Mouse (Mus musculus) liver, embryonic 14.5 days (tissue): Measurements from ENCODE around the gene Ddx55. TPM values are rescaled to one million over a fixed set of nuclear protein-coding genes. Genes with fewer than 3 reads are reported as not detected.
A peak's percentile ranks its signal among the peaks of the same experiment; 100 is the strongest.

Source experiments
- ATAC-seq: fragments of 200-750 bp; cut with Nextera tagmentation; 2 replicates; pipeline ENCODE4 v1.8.0; 2017; ENCODE audit warnings: moderate number of reproducible peaks, mild to moderate bottlenecking, moderate library complexity; ENCODE audit not compliant: insufficient read depth
- DNase-seq, 3 experiments: peaks; one replicate each; pipeline ENCODE4 v3.0.0-alpha.2; 2012 to 2013; ENCODE audit warnings: low read depth in 3 of 3, low spot score in 3 of 3
- H3K27ac ChIP-seq: fragments of 300-500 bp; sonication (generic); 2 replicates; pipeline ENCODE4 v1.5.1; 2014; ENCODE audit warnings: moderate library complexity, mild to moderate bottlenecking, control low read depth, inconsistent platforms
- H3K27me3 ChIP-seq: fragments of 300-500 bp; sonication (generic); 2 replicates; pipeline ENCODE4 v1.6.1; 2014; ENCODE audit warnings: mild to moderate bottlenecking, low read length, moderate library complexity; ENCODE audit not compliant: control insufficient read depth, insufficient read depth
- H3K36me3 ChIP-seq: fragments of 300-500 bp; sonication (generic); replicated peaks from 2 replicates; pipeline ENCODE4 v1.6.1; 2014; ENCODE audit warnings: low read depth; ENCODE audit not compliant: control insufficient read depth, insufficient read depth
- H3K4me1 ChIP-seq, 2 experiments: fragments of 200-500 bp in 1 of 2; fragments of 300-500 bp in 1 of 2; sonication (generic) in 1 of 2; replicated peaks; 2 replicates each; pipeline ENCODE4 v1.6.1; 2012 to 2014; ENCODE audit warnings: antibody characterized with exemption in 1 of 2, inconsistent platforms in 1 of 2, low read length in 1 of 2; ENCODE audit not compliant: control insufficient read depth in 2 of 2, insufficient read depth in 2 of 2
- H3K4me2 ChIP-seq: fragments of 300-500 bp; sonication (generic); 2 replicates; pipeline ENCODE4 v1.6.1; 2014; ENCODE audit warnings: low read depth, mild to moderate bottlenecking, control low read depth, moderate library complexity
- H3K4me3 ChIP-seq, 2 experiments: fragments of 200-500 bp in 1 of 2; fragments of 300-500 bp in 1 of 2; sonication (generic) in 1 of 2; 2 replicates each; pipeline ENCODE4 v1.5.1; 2012 to 2014; ENCODE audit warnings: low read depth in 2 of 2, low read length in 2 of 2, mild to moderate bottlenecking in 2 of 2, control low read depth in 1 of 2, inconsistent platforms in 1 of 2, moderate library complexity in 1 of 2; ENCODE audit not compliant: insufficient read depth in 1 of 2
- H3K9ac ChIP-seq: fragments of 300-500 bp; sonication (generic); replicated peaks from 2 replicates; pipeline ENCODE4 v1.6.1; 2014; ENCODE audit warnings: mild to moderate bottlenecking, control low read depth, moderate library complexity
- H3K9me3 ChIP-seq: fragments of 300-500 bp; sonication (generic); 2 replicates; pipeline ENCODE4 v1.6.1; 2016; ENCODE audit warnings: low read length, mixed read lengths; ENCODE audit not compliant: control insufficient read depth
- CTCF ChIP-seq: IDR thresholded peaks from 2 replicates; pipeline ENCODE4 v1.5.1; 2016; ENCODE audit warnings: antibody characterized with exemption, low read depth, control low read depth
- EP300 ChIP-seq: IDR thresholded peaks from 2 replicates; pipeline ENCODE4 v1.6.1; 2016; ENCODE audit warnings: antibody characterized with exemption, low read depth
- WGBS: fragments of 180-500 bp; shearing (Covaris S2); extraction: QIAGEN DNeasy Blood & Tissue Kit; methylation state at CpG from one replicate; pipeline ENCODE4 v1.1.7; 2014; ENCODE audit not compliant: insufficient replicate concordance; 5-methylcytosine and 5-hydroxymethylcytosine counted together
- polyA plus RNA-seq, 2 experiments: library from polyadenylated mRNA; depleted of rRNA in 1 of 2; stranded (reverse) in 1 of 2; unstranded in 1 of 2; fragments of >200 nt; fragmentation: Nextera tagmentation in 1 of 2; extraction: Ambion mirVana in 1 of 2; gene quantifications; 2 replicates each; pipeline versions ENCODE4 v1.2.1 to v1.2.3; 2012 to 2014

The Ddx55 gene
- polyA plus RNA-seq, 2 experiments, result 4.7 to 7.1 TPM

GRCm38 (mm10) chr5:124523032-124523431 is 29.6 kb upstream of the Ddx55 start:
- ATAC-seq (no peak), DNase-seq (no peak)
- WGBS, result 87% methylated on average over 8 of the region's 8 CpGs
- H3K4me1 ChIP-seq, result no peaks in the 10 kb centered on the region
- H3K27me3 ChIP-seq, result no peaks in the 10 kb centered on the region
- no peak overlapping the region for H3K4me2 ChIP-seq
- H3K9ac ChIP-seq, result no peak overlapping the region
- H3K9me3 ChIP-seq, result no peaks in the 10 kb centered on the region
- no peak overlapping the region for H3K4me3 ChIP-seq
- no peaks in the 10 kb centered on the region for H3K36me3 ChIP-seq
- TF ChIP-seq EP300 (no peak), CTCF (peak; percentile 41; the same call in 1 of the 2 replicates)
- no peak overlapping the region for H3K27ac ChIP-seq

- H3K4me1 ChIP-seq, result no peaks in the 10 kb centered on the region
- DNase-seq (no peak), ATAC-seq (no peak)
- no peak overlapping the region for H3K27ac ChIP-seq
- no peaks in the 10 kb centered on the region for H3K36me3 ChIP-seq
- no peaks in the 10 kb centered on the region for H3K9me3 ChIP-seq
- 62% methylated on average over 5 of the region's 5 CpGs for WGBS
- TF ChIP-seq CTCF, result no peak
- TF ChIP-seq EP300, result no peak
- peaks cover 13% of the 10 kb centered on the region for H3K27me3 ChIP-seq
- no peak overlapping the region for H3K4me2 ChIP-seq
- H3K9ac ChIP-seq, result no peak overlapping the region
- no peak overlapping the region for H3K4me3 ChIP-seq
These were observed 27.7 kb upstream of the Ddx55 start for GRCm38 (mm10) chr5:124524943-124525342.

- H3K4me3 ChIP-seq, result no peak overlapping the region
- no peak for ATAC-seq
- peaks cover 35% of the 10 kb centered on the region for H3K27me3 ChIP-seq
- 0 out of 4 replicates have a peak, but pooled peaks cover 0 to 2% of the 10 kb centered on the region in 2 experiments for H3K4me1 ChIP-seq
- H3K27ac ChIP-seq, result no peak overlapping the region
- H3K36me3 ChIP-seq, result no peaks in the 10 kb centered on the region
- H3K9ac ChIP-seq, result no peak overlapping the region
- H3K9me3 ChIP-seq, result no peaks in the 10 kb centered on the region
- DNase-seq, result no peak
- WGBS, result 64% methylated on average over 4 of the region's 4 CpGs
- TF ChIP-seq EP300, result no peak
- no peak for TF ChIP-seq CTCF
- H3K4me2 ChIP-seq, result no peak overlapping the region
These were observed 24.3 kb upstream of the Ddx55 start for GRCm38 (mm10) chr5:124528351-124528750.

GRCm38 (mm10) chr5:124528791-124529190 is 23.9 kb upstream of the Ddx55 start:
- no peak for ATAC-seq
- H3K9ac ChIP-seq, result no peak overlapping the region
- no peak overlapping the region for H3K4me3 ChIP-seq
- H3K36me3 ChIP-seq, result no peaks in the 10 kb centered on the region
- TF ChIP-seq CTCF (no peak), EP300 (no peak)
- peaks cover 35% of the 10 kb centered on the region for H3K27me3 ChIP-seq
- H3K4me2 ChIP-seq, result no peak overlapping the region
- 0 out of 4 replicates have a peak, but pooled peaks cover 0 to 2% of the 10 kb centered on the region in 2 experiments for H3K4me1 ChIP-seq
- H3K9me3 ChIP-seq, result no peaks in the 10 kb centered on the region
- 55% methylated on average over 9 of the region's 9 CpGs for WGBS
- no peak overlapping the region for H3K27ac ChIP-seq
- no peak for DNase-seq

- H3K27me3 ChIP-seq, result peaks cover 35% of the 10 kb centered on the region
These were observed 23.4 kb upstream of the Ddx55 start for GRCm38 (mm10) chr5:124529191-124529651.

More at GRCm38 (mm10) chr5:124529191-124529651, 23.4 kb upstream of the Ddx55 start:
- no peak overlapping the region for H3K27ac ChIP-seq
- DNase-seq (no peak), ATAC-seq (no peak)
- TF ChIP-seq EP300 (no peak), CTCF (no peak)
- WGBS, result 24% methylated on average over 8 of the region's 8 CpGs
- H3K36me3 ChIP-seq, result no peaks in the 10 kb centered on the region
- H3K4me2 ChIP-seq, result no peak overlapping the region
- no peaks in the 10 kb centered on the region for H3K9me3 ChIP-seq
- H3K4me1 ChIP-seq, result 0 out of 4 replicates have a peak, but pooled peaks cover 0 to 2% of the 10 kb centered on the region in 2 experiments
- H3K4me3 ChIP-seq, result no peak overlapping the region
- H3K9ac ChIP-seq, result no peak overlapping the region
